Mouse (Mus musculus) monocyte, adult 5-6 weeks (primary cell): Measurements from ENCODE around the gene Cx3cr1. TPM values are rescaled to one million over a fixed set of nuclear protein-coding genes. Genes with fewer than 3 reads are reported as not detected.

Experiments
- ATAC-seq: fragments of 153-309, 156-312 bp; replicated peaks from 2 replicates; pipeline ENCODE4 v1.8.0; 2017; ENCODE audit warnings: mild to moderate bottlenecking; ENCODE audit not compliant: low TSS enrichment, insufficient number of reproducible peaks, severe bottlenecking, poor library complexity, low FRiP score
- total RNA-seq: library from RNA; stranded (forward); fragments of 200-1000, 200-491, 200-594 nt; gene quantifications from 3 replicates; pipeline ENCODE4 v1.2.3, GENCODE M21; 2017

Cx3cr1 gene
- total RNA-seq, 1 experiment from 2014 or later = 263 TPM

- no peak for ATAC-seq
Observed at GRCm38 (mm10) chr9:119969811-119970210, 99.9 kb downstream of the Cx3cr1 start.

DNA sequence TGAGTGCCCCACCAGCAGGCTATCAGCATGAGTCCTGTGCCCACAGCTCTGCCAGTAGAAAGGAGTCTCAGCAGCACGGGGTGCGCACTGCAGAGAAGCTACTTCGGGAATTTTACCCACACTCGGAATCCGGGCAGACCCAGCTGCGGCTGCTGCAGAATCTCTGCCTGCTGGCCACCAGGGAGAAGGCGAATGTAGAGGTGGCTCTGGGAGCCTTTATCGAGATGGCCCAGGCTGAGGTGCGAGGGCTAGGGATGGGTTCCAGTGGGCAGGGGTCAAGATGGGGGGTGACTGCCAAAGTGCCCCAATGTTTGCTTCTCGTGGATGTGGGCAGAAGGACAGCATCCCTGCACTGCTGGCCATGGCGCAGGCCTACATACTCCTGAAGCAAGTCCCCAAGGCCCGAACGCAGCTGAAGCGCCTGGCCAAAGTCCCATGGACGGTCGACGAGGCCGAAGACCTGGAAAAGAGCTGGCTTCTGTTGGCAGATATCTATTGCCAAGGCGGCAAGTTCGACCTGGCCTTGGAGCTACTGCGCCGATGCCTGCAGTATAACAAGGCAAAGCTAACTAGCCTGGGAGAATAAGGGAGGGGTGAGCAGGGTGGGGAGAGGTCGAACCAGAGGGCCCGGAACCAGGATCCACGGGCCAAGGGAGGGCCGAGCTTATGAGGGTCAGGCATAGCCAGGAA lies 103.3 kb downstream of the Cx3cr1 start:
- no peak for ATAC-seq

GRCm38 (mm10) chr9:119965186-119965585 lies 104.5 kb downstream of the Cx3cr1 start:
- no peak for ATAC-seq

GRCm38 (mm10) chr9:119964206-119964605 lies 105.5 kb downstream of the Cx3cr1 start:
- no peak for ATAC-seq

DNA sequence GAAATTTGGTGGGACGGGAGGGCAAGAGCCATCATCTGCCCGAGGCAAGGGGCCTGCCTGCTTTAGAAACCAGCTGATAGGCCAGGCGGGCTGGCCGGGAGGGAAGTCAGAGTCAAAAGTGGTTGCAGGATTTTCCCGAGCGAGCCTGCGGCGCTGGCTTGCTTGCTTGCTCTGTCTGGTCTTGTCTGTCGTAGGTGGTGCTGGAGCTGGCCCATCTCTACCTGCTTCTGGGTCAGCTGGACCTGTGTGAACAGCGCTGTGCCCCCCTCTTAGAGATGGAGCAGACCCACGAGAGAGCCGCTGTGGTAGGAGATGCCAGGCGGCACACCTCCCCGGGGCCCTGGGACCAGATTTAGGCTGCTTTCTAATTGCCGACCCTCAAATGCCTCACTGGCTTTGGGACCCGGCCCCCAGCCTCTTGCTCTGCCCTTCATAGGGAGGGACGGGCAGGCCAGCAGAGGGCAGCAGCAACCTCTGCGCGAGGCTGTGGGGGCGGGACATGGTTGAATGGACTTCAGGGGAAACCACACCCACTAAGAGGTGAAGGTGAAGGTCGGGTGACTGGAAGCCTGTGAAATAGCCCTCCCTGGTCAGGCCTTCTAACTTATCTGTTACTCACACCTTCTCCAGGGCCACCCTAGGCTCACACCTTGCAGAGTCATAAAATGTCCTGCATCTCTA lies 106.6 kb downstream of the Cx3cr1 start:
- ATAC-seq = peak; percentile 62

GRCm38 (mm10) chr9:119962216-119962615 lies 107.5 kb downstream of the Cx3cr1 start:
- ATAC-seq = no peak

DNA sequence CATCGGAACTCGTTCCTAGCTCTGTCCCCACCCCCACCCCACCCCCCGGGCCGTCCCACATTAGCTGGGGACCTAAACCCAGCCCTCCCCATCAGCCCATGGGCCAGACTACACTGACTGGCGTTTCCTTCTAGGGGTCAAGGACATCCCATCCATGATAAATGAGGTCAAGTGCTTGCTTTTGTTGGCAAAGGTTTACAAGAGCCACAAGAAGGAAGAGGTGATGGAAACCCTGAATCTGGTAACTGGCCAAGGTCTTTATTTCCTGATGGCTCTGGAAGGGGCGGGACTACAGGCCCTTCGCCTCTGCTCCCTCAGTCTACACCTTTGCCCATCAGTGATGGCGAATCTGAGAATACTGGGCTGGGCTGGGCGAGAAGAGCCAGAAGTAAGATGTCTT lies 110.8 kb downstream of the Cx3cr1 start:
- ATAC-seq = no peak

- ATAC-seq = no peak
Observed at GRCm38 (mm10) chr9:119951388-119951787, 118.3 kb downstream of the Cx3cr1 start.

- ATAC-seq = no peak
Observed at GRCm38 (mm10) chr9:119950434-119950833, 119.2 kb downstream of the Cx3cr1 start.

- 0 out of 2 replicates have a peak, but pooled peaks have one; percentile 44 for ATAC-seq
Observed at GRCm38 (mm10) chr9:119948804-119949203, 120.9 kb downstream of the Cx3cr1 start.

DNA sequence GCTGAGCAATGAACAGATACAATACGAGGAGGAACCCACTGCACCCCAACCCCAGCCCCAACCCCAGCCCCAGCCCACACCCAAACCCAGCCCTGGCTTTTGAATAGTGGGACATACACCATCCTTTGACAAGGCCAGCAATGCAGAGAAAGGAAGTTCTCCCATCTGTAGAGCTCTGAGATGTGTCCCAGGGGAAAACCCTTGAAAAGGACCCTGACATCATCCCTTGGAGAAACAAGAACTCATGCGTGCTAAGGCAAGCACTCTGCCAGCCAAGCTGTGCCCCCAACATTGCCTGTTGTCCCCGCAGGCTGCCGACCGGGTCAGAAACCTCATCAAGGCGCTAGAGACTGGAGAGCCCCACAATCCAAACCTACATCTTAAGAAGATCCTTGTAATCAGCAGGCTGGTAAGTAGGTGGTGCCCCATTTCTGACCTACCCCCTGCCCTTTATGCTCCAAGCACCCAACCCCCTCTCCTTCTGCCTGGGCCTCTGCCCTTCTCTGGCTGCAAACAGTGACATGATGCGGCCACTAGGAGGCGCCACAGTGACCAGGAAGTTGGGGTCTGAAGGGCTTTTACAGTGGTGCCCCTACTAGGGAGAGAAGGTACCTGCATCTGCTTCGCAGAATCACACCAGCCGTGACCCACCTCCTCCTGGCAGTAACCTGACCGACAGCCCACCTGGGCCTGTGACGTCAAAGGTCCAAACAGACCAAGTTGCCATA lies 124.3 kb downstream of the Cx3cr1 start:
- no peak for ATAC-seq

DNA sequence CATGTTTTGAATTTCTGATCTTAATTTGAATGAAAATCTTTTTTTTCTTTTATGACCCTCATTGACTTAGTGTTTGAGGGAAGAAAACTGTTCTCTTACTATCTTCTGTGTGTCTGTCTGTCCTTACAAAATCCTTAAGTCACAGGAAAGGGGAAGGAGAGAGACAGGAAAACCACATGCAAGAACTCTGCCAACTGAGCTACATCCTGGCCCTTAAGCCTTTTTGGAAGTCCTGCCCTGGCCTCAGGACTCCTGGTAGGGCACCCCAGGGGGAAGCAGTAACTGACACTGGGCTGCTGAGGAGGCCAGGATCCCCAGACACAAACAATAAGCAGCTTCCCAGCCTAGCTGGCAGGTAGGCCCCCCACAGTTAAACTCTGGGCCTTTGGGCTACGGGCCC lies 126.4 kb downstream of the Cx3cr1 start:
- no peak for ATAC-seq

DNA sequence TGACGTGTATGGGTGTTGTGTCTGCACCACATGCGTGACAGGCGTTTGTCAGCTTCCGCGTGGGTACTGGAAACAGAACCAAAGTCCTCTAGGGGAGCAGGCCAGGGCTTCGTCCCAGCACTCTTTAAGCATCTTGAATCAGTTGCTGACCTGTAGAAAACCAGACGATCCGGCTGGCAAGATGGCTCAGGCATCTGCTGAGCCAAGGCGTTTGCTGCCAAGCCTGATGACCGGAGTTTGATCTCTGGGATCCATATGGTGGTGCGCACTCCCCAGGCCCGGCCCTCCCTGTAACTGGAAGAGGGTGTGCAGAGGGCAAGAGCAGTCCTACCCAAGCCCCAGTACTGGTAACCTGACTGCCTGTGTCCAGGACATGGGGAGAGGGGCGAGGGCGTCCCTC lies 127.8 kb downstream of the Cx3cr1 start:
- no peak for ATAC-seq

GRCm38 (mm10) chr9:119941407-119941806 lies 128.3 kb downstream of the Cx3cr1 start:
- ATAC-seq = no peak

DNA sequence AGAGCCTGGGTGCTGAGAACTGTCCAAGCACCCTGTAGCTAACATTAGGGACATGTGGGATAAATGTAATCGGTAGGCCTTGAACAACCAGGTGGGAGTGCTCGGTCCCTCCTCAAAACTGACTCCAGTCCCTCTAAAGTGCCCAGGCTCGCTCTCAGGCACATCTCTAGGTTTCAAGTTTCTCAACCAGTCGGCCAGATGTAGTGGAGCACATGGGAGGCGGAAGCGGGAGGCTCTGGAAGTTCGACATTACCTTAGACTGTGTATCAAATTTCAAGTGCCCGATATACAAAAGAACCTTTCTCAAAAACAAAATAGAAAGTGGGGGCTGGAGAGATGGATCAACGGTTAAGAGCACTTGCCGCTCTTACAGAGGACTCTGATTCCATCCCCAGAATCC lies 130.0 kb downstream of the Cx3cr1 start:
- ATAC-seq = no peak

GRCm38 (mm10) chr9:119938496-119938895 lies 131.2 kb downstream of the Cx3cr1 start:
- peak; percentile 21; the same call in 1 of the 2 replicates for ATAC-seq

DNA sequence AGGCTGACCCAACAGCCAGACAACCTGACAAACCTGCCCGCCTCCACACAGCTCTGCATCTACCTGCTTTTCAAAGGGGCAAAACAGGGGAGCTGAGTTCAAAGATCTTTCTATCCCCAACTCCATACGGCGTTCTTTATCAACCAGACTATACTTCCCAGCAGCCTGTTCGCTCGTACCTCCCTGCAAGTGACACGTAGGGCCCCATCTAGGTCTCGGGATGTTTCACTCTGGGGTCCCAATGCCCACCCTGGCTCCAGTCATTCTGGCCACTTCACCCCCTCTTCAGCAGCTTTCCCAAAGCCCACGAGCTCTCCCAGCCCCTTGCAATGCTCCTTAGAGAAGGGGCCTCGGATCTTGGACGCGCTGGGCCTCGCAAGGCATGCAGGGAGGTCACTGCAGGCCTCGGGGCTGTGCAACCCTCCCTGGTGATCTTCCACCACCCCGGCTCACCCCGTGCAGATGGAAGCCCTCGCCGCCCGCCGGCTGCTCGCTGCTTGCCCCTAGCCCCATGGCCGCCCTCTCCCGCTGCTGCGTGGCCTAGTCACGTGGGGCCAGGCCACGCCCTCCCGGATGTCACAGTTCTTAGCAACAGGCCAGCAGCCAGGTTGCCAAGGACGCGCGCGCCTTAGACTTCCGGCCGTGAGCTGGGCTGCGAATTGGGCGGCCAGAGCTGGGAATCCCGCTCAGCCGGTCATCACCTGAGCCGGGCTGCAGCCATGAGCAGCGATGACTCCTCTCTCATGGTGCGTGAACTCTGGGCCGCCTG lies 132.5 kb downstream of the Cx3cr1 start, which contains the start of the genes Gorasp1 and Ttc21a:
TSS of gene Gorasp1 (minus strand) at position 561 of the 769 bp plus-strand sequence.
TSS of gene Ttc21a (plus strand) at position 602 of the 769 bp plus-strand sequence.
- ATAC-seq = peak; percentile 84

DNA sequence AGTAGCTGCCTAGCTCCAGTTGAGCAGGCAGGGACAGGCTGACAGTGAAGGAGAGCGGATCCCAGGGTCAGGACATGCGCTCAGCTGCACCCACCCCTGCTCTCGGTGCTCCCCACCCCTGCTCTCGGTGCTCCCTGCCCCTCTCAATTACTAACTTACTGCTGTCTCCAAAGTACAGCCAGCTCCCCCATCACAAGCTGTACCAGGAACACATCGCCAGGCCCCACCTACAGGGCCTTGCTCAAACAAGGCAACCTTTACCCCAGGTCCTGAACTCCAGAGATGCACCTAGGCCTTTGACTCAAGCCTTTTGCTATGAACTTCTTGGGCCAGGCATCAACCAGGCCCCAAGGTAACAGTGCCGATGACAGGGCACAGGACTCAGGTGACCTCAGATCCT lies 136.0 kb downstream of the Cx3cr1 start:
- ATAC-seq = no peak

DNA sequence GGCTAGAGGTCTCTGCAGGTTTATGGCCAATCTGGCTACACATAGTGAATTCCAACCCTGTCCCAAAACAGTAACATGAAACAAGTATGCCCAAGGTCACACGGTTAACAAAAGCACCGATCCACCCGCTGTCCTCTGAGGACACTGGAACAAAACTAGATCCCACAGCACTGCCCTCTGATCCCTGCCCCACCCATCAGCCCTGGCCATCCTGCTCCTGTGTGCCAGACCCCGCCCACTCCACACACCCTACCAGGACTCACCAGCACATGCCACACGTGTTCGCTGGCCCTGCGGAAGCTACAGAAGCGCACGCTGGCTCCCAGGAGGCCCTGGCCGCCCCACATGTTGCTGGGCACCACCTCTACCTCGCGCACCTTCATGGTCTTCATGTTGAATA lies 137.3 kb downstream of the Cx3cr1 start:
- ATAC-seq = no peak
